Mouse (Mus musculus): ENCODE data around the gene Mia2. TPM values are rescaled to one million over a fixed set of nuclear protein-coding genes. Genes with fewer than 3 reads are reported as not detected.

Mia2 gene
- polyA plus RNA-seq, 1 experiment from 2014 or later = 131 TPM

- H3K4me1 ChIP-seq (replicated peaks; ENCODE audit: control insufficient read depth, insufficient read depth, low read length) = no peaks in the 10 kb centered on the region
- H3K36me3 ChIP-seq (ENCODE audit: control insufficient read depth, insufficient read depth) = peaks cover 16% of the 10 kb centered on the region; the same call in 1 of the 2 replicates
- 65% methylated on average over 9 of the region's 9 CpGs for WGBS
- no peak for ATAC-seq
- H3K9ac ChIP-seq (ENCODE audit: low read depth, low read length) = no peak overlapping the region
- H3K4me2 ChIP-seq (replicated peaks; ENCODE audit: low read depth) = no peak overlapping the region
- H3K4me3 ChIP-seq (ENCODE audit: low read depth, low read length) = no peak overlapping the region
- TF ChIP-seq CTCF (IDR thresholded peaks at IDR 0.05; ENCODE audit: low read depth) = no peak
- H3K27ac ChIP-seq (ENCODE audit: low read depth, low read length) = no peak overlapping the region
- H3K27me3 ChIP-seq (replicated peaks; ENCODE audit: control insufficient read depth, insufficient read depth, low read length) = no peaks in the 10 kb centered on the region
- H3K9me3 ChIP-seq (ENCODE audit: control insufficient read depth) = no peaks in the 10 kb centered on the region
Measured at GRCm38 (mm10) chr12:59194341-59195003, 98.9 kb downstream of the Mia2 start.

- 72% methylated on average over 4 of the region's 4 CpGs for WGBS
- Histone ChIP-seq H3K4me3 (ENCODE audit: low read depth, low read length) (no peak overlapping the region), H3K27ac (ENCODE audit: low read depth, low read length) (no peak overlapping the region), H3K4me2 (replicated peaks; ENCODE audit: low read depth) (no peak overlapping the region), H3K36me3 (ENCODE audit: control insufficient read depth, insufficient read depth) (peaks cover 17% of the 10 kb centered on the region; the same call in 1 of the 2 replicates), H3K9me3 (ENCODE audit: control insufficient read depth) (no peaks in the 10 kb centered on the region), H3K27me3 (replicated peaks; ENCODE audit: control insufficient read depth, insufficient read depth, low read length) (no peaks in the 10 kb centered on the region), H3K4me1 (replicated peaks; ENCODE audit: control insufficient read depth, insufficient read depth, low read length) (no peaks in the 10 kb centered on the region), H3K9ac (ENCODE audit: low read depth, low read length) (no peak overlapping the region)
- no peak for TF ChIP-seq CTCF (IDR thresholded peaks at IDR 0.05; ENCODE audit: low read depth)
- ATAC-seq = no peak
Measured at GRCm38 (mm10) chr12:59195065-59195464, 99.5 kb downstream of the Mia2 start.

DNA sequence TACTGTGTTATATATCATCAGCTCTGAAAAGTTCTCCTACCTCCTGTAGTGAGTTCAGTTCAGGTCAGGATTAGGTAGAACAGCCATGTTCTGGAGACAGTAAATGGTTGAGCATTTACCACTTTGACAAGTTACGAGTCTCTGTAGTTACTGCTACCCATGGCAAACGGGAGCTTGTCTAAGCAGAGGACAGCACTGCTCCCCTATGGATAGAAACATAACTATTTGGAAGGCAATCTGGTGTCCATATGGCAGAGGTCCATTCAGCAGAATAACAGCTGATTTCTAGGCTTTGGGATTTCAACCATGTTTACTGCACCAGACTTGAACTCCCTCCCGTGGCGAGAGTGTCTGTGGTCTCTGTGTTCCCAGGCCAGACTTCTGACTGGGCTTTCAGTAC, 100.3 kb downstream of the Mia2 start:
- no peaks in the 10 kb centered on the region for H3K4me1 ChIP-seq (replicated peaks; ENCODE audit: control insufficient read depth, insufficient read depth, low read length)
- no peak overlapping the region for H3K4me2 ChIP-seq (replicated peaks; ENCODE audit: low read depth)
- TF ChIP-seq CTCF (IDR thresholded peaks at IDR 0.05; ENCODE audit: low read depth) = no peak
- H3K9ac ChIP-seq (ENCODE audit: low read depth, low read length) = no peak overlapping the region
- H3K27ac ChIP-seq (ENCODE audit: low read depth, low read length) = no peak overlapping the region
- no peak overlapping the region for H3K4me3 ChIP-seq (ENCODE audit: low read depth, low read length)
- 78% methylated on average over 4 of the region's 4 CpGs for WGBS
- no peak for ATAC-seq
- H3K9me3 ChIP-seq (ENCODE audit: control insufficient read depth) = no peaks in the 10 kb centered on the region
- peaks cover 16% of the 10 kb centered on the region; the same call in 1 of the 2 replicates for H3K36me3 ChIP-seq (ENCODE audit: control insufficient read depth, insufficient read depth)
- no peaks in the 10 kb centered on the region for H3K27me3 ChIP-seq (replicated peaks; ENCODE audit: control insufficient read depth, insufficient read depth, low read length)

GRCm38 (mm10) chr12:59198750-59199149, 103.2 kb downstream of the Mia2 start:
- H3K4me1 ChIP-seq (replicated peaks; ENCODE audit: control insufficient read depth, insufficient read depth, low read length) = no peaks in the 10 kb centered on the region
- peak; percentile 96 for ATAC-seq
- H3K4me3 ChIP-seq (ENCODE audit: low read depth, low read length) = no peak overlapping the region
- no peak for TF ChIP-seq CTCF (IDR thresholded peaks at IDR 0.05; ENCODE audit: low read depth)
- WGBS = 42% methylated on average over 4 of the region's 4 CpGs
- H3K9ac ChIP-seq (ENCODE audit: low read depth, low read length) = no peak overlapping the region
- no peak overlapping the region for H3K4me2 ChIP-seq (replicated peaks; ENCODE audit: low read depth)
- H3K27ac ChIP-seq (ENCODE audit: low read depth, low read length) = no peak overlapping the region
- peaks cover 16% of the 10 kb centered on the region for H3K36me3 ChIP-seq (ENCODE audit: control insufficient read depth, insufficient read depth)
- no peaks in the 10 kb centered on the region for H3K27me3 ChIP-seq (replicated peaks; ENCODE audit: control insufficient read depth, insufficient read depth, low read length)
- no peaks in the 10 kb centered on the region for H3K9me3 ChIP-seq (ENCODE audit: control insufficient read depth)

DNA sequence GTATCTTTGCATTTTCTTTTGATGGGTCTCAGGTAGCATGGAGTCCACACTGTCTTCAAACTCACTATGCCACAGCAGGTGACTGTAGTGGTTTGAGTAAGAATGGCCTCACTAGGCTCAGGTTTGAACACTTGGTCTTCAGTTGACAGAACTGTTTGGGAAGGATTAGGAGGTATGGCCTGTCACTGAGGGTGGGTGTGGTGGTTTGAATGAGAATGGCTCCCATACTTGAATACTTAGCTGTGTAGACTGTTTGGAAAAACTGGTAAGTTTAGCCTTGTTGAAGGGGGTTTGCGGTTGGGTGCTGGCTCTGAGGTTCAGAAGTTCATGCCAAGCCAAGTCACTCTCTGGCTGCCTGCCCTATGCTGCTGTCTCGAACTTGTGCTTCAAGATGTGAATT, 103.8 kb downstream of the Mia2 start:
- Histone ChIP-seq H3K36me3 (ENCODE audit: control insufficient read depth, insufficient read depth) (peaks cover 20% of the 10 kb centered on the region), H3K4me1 (replicated peaks; ENCODE audit: control insufficient read depth, insufficient read depth, low read length) (no peaks in the 10 kb centered on the region)

GRCm38 (mm10) chr12:59205571-59205970, 110.0 kb downstream of the Mia2 start:
- WGBS = 89% methylated on average over 6 of the region's 6 CpGs
- no peak for ATAC-seq

More for the DNA sequence above, 103.8 kb downstream of the Mia2 start:
- H3K27ac ChIP-seq (ENCODE audit: low read depth, low read length) = no peak overlapping the region
- no peaks in the 10 kb centered on the region for H3K27me3 ChIP-seq (replicated peaks; ENCODE audit: control insufficient read depth, insufficient read depth, low read length)
- no peak overlapping the region for H3K4me2 ChIP-seq (replicated peaks; ENCODE audit: low read depth)
- no peak overlapping the region for H3K9ac ChIP-seq (ENCODE audit: low read depth, low read length)
- no peaks in the 10 kb centered on the region for H3K9me3 ChIP-seq (ENCODE audit: control insufficient read depth)
- no peak for TF ChIP-seq CTCF (IDR thresholded peaks at IDR 0.05; ENCODE audit: low read depth)
- WGBS = 93% methylated on average over 2 of the region's 2 CpGs
- no peak for ATAC-seq
- H3K4me3 ChIP-seq (ENCODE audit: low read depth, low read length) = no peak overlapping the region

More at GRCm38 (mm10) chr12:59205571-59205970, 110.0 kb downstream of the Mia2 start:
- Histone ChIP-seq H3K4me2 (replicated peaks; ENCODE audit: low read depth) (no peak overlapping the region), H3K27me3 (replicated peaks; ENCODE audit: control insufficient read depth, insufficient read depth, low read length) (no peaks in the 10 kb centered on the region), H3K4me1 (replicated peaks; ENCODE audit: control insufficient read depth, insufficient read depth, low read length) (no peaks in the 10 kb centered on the region), H3K4me3 (ENCODE audit: low read depth, low read length) (no peak overlapping the region), H3K36me3 (ENCODE audit: control insufficient read depth, insufficient read depth) (peaks cover 9% of the 10 kb centered on the region; the same call in 1 of the 2 replicates), H3K9me3 (ENCODE audit: control insufficient read depth) (no peaks in the 10 kb centered on the region), H3K27ac (ENCODE audit: low read depth, low read length) (no peak overlapping the region), H3K9ac (ENCODE audit: low read depth, low read length) (no peak overlapping the region)
- no peak for TF ChIP-seq CTCF (IDR thresholded peaks at IDR 0.05; ENCODE audit: low read depth)

All from intestine, postnatal 0 days (tissue).